Mouse (Mus musculus): Measurements from ENCODE around the gene Foxn3. TPM values are rescaled to one million over a fixed set of nuclear protein-coding genes. Genes with fewer than 3 reads are reported as not detected.

Foxn3 gene
- polyA plus RNA-seq (2012; rRNA removed) = 6.2 and 21.4 TPM in 2 replicates

DNA sequence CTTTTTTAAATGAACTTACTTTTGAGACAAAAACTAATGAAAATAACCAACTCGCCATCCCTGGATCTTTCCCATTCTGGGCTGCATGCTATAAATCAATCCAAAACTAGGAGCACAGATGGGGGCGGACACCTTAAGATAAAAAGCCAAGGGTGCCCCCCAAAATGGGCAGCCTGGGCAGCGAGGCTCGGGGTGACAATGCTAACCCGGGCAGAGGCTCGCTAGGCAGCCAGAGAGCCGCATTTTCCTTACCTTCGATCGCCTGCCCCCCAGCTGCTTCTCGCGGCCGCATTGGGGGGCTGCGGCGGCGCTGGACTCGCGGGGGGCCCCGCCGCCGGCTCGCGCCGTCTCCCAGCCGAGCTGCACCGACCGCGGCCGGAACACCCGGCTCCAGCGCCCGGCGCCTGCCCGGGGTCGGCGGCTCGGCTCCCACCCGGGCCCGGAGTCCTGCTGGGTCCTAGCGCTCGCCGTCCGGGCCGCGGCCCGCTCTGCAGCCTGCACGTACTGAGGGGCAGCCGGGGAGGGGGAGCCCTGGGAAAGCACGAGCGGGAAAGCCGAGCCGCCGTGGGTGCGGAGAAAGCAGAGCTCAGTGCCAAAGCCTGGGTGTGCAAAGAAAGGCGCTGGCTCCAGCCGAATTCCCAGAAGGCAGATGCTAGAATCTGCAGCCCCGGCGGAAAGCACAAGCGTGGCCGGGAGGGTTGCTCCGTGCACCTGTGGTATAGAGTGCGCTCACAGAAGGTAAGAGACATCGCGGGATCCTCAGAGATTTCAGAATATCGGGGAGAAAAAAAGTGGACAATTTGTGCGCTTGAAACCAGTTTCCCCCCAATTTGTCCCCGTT lies at the start of gene Foxn3:
Gene Foxn3, minus strand, starts transcription at position 364 of the 841 bp plus-strand sequence.
- WGBS = 1% methylated on average over 66 of the region's 66 CpGs
- no peak for DNase-seq (ENCODE audit: low read depth, low spot score)

DNA sequence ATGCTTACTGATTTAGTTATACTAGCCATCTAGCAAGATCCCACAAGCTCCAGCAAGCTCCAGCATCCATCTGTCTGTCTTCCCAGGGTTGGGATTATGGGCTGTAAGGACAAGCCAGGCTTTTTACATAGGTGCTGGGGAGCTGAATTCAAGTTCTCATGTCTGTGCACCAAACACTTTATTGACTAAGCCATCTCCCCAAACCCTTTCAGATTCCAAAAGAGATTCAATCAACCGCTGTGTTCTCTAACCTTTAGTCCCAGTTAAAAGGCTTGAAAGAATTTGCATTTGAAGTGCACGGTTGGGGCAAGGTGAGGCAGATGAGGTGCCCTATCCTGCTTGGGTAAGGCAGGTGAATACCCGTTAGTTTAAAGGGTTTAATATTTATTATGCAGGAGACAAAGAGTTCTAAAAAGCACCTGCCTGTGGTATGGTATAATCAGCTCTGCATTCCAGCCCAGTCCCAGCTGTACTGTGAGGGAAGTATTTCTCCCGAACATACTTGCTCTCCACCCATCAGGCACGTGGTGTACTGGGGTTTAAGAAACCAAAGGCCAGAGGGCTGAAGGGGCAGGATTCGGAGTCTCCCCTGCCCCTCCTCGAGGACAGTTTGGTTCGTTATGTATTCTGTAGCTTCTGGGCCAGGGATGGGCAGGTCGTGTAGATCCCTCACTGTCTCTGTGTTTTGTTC lies 48.9 kb upstream of the Foxn3 start:
- 45% methylated on average over 9 of the region's 9 CpGs for WGBS
- DNase-seq (ENCODE audit: low read depth, low spot score) = no peak

DNA sequence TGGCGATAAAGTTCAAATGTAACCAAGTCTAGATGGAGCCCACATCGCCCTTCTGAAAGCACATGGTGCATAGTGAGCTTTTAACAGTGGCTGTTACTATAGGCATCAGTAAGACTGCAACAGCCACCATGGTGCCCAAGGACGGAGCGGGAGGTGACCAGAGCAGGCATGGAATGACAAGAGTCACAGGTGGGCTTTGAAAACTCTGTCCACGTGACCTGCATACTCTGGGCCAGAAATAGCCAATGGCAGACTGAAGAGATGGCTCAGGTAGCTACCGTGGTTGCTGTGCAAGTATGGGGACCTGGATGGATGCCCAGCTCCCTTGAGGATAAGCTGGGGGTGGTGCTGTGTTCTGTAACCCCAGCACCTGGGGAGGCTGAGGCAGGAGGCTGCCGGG lies 47.5 kb upstream of the Foxn3 start:
- 90% methylated on average over 7 of the region's 7 CpGs for WGBS
- no peak for DNase-seq (ENCODE audit: low read depth, low spot score)

DNA sequence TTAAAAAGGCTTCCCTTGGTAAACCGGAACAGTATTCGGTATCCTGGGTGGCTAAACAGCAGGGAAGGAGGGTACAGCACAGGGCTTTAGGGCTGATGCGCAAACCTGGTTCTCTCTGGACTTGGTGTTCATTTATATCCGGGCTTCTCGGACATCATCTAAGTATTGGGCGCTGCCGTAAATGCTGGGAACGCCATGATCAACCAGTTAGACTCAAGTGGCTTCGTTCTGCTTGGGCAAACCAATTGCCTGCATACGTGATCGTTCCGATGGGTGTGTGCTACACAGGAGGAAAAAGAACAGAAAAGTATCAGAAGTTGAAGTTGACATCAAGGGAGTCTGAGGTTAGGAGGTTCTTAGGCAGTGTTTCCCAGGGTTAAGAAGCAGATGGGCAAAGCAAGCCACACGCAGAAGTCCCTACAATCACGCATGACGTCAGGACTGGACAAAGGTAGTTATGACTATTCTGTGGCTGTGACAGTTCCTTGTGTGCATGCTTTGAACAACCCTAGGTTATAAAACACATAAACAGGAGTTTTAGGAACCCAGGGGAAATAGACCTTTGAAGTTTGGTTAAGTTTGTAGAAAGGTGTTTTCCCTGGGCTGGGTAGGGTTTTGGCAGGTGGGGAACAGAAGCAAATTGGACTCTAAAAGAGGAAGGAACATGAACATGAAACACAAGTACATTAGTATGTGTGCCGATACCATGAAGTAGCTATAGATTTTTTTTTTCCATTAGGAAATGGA lies 46.9 kb upstream of the Foxn3 start:
- DNase-seq (ENCODE audit: low read depth, low spot score) = no peak
- 86% methylated on average over 16 of the region's 16 CpGs for WGBS

DNA sequence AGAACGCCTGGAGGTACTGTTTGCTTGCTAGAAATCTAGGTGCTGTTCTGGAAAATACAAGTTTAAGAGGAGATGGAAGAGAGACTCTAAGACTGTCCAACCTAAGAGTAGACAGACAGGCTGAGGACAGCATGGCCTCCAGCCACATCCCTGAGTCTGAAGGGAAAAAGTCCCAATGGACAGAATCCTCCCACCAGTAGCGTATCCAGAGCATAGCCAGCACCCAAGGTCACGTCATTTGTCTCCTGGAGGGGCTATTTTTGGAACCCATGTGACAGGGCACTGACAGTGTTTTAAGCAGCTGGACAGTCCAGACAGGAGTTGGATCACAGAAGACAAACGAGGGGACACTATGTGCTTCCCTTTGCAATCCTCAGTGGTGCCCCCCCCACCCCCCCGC lies 46.3 kb upstream of the Foxn3 start:
- whole genome bisulfite sequencing = 79% methylated on average over 5 of the region's 5 CpGs
- DNase-seq (ENCODE audit: low read depth, low spot score) = no peak

DNA sequence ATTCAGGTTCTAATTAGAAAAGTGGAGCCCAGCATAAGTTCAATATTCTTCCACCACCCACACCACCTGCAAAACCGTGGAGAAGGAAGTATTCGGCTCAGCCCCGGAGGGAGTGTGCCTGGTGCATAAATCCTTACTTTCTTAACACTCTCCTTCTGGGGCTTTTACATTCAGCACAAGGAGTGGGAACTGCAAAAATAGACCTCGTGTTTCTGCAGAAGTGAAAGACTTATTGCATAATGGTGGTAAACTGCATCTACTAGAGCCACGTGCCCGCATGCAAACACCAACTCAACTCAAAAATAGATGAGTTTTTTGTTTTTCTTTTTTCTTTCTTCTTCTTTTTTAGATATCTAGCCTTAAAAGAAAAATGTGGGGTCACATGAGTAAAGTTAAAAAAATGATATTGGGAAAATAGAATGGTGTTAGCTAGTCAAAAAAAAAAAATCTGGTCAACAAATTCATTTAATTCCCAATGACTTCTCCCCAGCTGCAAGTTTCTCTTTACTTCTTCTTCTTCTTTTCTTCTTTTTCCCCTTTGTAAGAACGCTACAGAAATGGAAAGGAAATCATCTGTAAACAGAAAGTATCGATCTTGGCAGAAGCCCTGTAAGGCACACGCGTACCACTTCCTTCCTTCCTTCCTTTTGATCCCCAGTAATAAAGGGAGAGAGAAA lies 45.0 kb upstream of the Foxn3 start:
- 70% methylated on average over 10 of the region's 10 CpGs for WGBS
- no peak for DNase-seq (ENCODE audit: low read depth, low spot score)

DNA sequence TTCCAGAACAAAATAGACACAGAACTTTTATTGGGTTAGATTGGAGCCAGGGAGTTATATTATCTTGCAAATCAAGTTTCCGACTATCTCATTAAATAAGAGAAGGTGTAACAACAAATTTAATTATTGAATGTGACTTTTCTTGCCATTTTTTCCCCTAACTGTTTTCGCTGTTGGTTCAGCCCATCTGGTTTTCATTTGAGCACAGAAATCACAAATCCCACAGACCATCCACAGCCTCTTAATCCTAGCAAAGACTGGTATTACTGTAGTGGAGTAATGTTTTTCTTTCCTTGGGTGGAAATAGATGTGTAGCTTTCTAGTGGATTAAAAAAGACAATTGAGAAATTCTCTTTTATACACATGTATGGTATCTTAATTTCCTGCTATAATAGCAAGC lies 40.0 kb upstream of the Foxn3 start:
- no peak for DNase-seq (ENCODE audit: low read depth, low spot score)
- WGBS = 81% methylated on average over 2 of the region's 2 CpGs

DNA sequence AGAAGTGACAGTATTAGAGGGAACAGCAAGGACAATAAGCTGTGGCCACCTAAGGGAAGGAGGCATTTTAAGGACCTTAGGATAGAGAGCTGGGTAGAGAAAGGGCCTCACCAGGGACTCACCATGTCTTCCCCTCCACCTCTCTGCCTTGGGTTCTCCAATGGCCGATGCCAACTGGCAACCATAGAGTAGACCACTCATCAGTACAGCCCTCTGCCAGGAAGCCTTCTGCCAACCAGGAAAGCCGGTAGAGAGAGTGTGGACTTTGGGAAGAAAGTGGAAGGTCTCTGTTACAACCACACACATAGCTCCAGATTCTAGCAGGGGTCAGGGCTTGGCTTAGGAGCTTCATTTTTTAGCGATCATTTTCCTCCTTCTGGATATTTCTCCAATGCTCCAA lies 38.5 kb upstream of the Foxn3 start:
- DNase-seq (ENCODE audit: low read depth, low spot score) = no peak
- 92% methylated on average over 3 of the region's 3 CpGs for WGBS

DNA sequence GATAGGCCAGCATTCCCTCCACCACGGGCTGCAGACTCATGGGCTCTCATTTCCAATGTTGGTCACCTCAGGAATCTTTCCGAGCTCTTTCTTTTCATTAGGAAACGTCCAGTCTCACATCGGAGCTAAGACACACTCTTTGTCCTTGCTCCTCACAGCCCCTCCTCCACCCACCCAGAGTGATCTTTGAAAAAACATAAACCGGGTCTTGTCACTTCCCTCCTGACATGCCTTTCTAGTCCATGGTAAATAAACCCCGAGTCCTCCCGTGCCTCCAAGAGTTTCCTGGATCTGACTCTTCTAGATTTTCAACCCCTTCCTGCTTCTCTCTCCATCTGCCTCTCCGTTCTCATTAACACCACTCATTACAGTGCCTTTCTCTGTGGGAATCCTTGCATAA lies 38.0 kb upstream of the Foxn3 start:
- DNase-seq (ENCODE audit: low read depth, low spot score) = no peak
- WGBS = 54% methylated on average over 8 of the region's 8 CpGs

DNA sequence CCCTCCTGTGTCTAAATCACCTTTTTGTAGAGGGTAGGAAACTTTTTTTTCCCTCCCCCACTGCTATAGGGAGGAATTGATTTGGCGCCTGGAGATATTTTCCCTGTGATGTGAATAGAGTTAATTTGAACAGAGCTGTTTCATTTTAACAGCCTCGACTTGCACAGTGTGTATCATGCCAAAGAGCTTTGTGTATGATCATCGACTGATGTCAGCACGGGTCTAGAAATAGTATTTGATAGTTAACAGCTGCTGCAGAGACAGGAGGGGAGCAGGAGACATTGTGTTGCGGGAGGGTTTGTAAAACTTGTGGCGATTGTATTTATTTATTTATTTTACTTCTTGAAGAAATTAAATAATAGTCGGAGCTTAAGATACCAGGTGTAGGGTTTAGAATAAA lies 36.2 kb upstream of the Foxn3 start:
- 67% methylated on average over 7 of the region's 7 CpGs for WGBS
- no peak for DNase-seq (ENCODE audit: low read depth, low spot score)

DNA sequence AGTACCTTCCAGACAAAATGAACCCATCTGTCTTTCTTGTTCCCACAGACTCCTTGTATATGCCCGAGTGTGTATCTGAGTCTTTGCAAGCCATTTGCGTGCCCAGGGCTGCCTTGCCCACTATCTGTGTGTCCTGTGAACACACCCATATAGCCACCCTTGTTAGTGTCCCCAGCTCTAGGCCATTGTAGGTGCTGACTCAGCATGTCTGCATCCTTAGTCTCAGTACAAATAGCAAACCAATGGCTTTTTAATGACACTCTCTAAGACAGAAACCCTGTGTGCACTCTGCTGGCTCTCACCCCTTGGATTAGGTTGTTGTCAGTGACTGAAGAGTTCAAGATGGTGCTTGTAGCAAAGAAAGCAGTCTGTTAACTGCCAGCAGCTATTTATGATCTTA lies 33.0 kb upstream of the Foxn3 start:
- DNase-seq (ENCODE audit: low read depth, low spot score) = no peak
- WGBS = 88% methylated on average over 2 of the region's 2 CpGs

DNA sequence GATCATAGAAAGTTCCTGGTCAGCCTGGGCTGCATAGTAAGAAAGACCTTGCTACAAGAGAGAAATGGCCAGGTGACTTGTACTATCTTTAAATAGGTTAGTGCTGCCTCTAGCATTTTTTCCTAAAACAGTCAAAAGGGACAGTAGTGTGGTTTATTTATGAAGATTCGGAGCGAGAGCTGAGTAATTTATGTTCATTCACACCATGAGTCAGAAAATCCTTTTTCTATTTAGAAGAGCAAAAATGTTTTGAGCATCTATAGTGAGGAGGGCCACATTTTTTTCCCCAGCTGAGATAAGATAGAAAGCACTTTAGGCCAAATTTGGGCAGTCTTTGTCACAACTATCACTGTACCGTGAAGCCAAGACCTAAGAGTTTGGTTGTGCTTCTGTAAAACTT lies 24.0 kb upstream of the Foxn3 start:
- WGBS = 77% methylated on average over 3 of the region's 3 CpGs
- no peak for DNase-seq (ENCODE audit: low read depth, low spot score)

DNA sequence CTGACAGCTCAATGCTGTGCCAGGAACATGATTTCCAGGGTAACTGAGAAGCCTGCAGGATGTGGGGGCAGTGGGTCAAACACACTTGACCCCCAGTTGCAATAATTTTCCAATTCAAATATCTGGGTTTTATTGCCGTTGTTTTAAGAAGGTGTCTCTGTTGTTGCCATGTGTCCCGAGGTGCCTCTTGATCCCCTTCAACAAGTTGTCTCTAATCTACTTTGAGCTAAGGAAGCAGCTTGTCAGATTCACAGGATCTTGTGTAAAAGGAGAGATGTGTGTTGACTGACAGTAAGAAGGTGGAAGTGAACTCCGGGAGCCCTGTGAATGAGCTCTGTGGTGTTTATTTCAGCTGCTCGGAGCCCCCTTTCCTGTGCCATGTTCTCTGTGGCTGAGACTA lies 16.6 kb upstream of the Foxn3 start:
- no peak for DNase-seq (ENCODE audit: low read depth, low spot score)
- 62% methylated on average over 4 of the region's 4 CpGs for WGBS

DNA sequence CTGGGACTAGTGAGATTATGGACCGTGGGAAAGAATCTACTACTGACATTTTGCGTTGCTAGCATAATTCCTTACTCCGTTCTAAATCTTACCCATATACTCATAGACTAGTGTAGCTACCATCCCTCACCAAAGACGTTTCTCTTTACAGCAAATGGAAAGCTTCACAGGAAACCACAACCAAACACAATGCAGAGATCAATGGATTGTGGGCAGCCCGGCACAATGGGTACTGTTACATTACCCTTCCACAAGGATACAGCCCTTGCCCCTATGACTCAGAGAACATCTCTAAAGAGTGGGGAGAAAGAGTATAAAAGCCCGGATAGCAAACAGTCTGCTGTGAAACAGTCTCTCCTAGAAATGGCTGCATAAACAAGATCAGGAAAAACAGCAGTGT lies 13.3 kb upstream of the Foxn3 start:
- DNase-seq (ENCODE audit: low read depth, low spot score) = no peak
- WGBS = 69% methylated on average over 6 of the region's 6 CpGs

DNA sequence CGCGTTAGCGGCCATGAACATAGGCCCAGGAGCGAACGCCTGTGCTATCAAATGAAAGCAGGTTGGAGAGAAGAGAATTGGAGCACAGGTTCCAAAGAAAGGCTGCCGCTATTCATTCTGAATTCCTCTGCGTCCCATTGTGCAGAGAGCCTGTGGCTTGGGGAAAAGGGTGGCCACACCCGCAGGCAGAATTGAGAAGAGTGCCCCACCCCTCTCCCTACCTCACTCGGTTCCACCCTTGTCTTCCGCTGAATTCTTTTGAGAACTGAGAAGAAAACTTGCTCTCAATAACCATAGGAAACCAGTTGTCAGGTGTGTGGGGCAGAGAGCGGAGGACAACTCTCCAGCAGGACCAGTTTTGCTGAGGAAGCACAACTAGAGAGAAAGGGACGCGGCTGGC lies 10.9 kb upstream of the Foxn3 start:
- DNase-seq (ENCODE audit: low read depth, low spot score) = no peak
- 38% methylated on average over 13 of the region's 13 CpGs for WGBS

DNA sequence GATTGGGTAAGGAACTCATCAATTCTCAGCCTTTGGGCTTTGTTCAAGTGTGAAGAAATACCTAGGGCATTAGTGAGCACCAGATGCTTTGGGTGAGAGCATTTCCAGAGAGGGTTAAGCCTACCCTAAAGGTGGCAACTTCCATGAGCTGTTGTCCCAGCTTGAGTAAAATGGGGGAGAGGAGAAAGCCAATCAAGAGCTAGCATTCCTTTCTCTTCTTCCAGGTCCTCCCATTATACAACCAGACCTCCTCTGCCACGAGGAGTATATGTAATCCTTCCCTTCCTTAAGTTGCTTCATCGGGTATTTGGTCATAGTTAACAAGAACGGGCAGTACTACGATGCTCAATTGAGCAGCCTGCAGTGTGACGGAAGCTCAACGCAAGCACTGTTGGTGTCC lies 9.7 kb upstream of the Foxn3 start:
- no peak for DNase-seq (ENCODE audit: low read depth, low spot score)
- WGBS = 89% methylated on average over 6 of the region's 6 CpGs

DNA sequence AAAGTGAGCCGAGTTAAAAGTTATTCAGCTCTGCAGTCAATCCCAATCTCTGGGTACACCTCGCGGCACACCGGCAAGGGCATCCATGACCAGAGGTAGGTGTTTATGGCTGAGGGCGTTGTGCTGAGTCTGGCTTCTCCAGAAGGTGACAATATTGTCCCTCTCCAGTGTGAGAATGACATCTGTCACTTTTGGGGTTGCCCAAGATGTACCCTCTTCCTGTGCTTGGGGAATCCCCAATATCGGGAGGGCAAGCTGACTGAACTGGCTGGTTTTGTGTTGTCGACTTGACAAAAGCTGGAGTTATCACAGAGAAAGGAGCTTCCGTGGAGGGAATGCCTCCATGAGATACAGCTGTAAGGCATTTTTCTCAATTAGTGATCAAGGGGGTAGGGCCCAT lies 8.6 kb upstream of the Foxn3 start:
- WGBS = 92% methylated on average over 8 of the region's 8 CpGs
- DNase-seq (ENCODE audit: low read depth, low spot score) = no peak

DNA sequence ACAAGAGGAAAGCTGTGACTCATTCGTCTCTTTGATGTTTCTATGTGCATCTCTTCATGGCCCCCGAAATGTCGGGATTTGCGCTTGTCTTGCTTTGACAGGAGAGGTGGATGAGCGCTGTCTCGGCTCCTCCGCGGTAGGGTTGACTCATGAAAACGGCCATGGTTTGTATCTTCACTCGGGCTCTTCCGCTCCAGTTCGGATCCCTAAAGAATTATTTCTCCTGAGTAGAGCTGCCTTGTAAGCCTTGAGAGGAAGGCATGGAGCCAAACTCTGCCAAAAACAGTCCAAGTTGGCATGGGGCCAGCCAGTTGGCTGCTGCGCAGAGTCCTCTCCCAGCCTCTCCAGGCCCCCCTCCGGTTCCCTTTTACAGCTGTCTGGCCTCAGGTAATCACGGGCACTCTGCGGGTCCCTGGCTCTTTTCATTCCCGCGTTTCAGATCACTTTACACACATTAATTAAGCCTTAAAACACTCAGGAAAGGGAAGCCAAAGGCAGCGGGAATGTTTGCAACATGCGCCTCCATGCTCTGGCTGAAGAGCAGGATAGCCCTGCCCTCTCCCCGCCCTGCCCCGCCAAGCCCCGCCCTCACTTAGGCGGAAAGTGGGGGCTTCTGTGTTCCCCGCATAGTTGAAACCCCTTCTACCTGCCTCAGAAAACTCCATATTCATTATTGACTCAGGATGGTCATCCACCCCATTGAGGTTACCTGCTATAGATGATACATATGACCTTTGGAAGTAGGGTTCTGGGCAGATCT lies 7.0 kb upstream of the Foxn3 start:
- WGBS = 57% methylated on average over 25 of the region's 25 CpGs
- no peak for DNase-seq (ENCODE audit: low read depth, low spot score)

DNA sequence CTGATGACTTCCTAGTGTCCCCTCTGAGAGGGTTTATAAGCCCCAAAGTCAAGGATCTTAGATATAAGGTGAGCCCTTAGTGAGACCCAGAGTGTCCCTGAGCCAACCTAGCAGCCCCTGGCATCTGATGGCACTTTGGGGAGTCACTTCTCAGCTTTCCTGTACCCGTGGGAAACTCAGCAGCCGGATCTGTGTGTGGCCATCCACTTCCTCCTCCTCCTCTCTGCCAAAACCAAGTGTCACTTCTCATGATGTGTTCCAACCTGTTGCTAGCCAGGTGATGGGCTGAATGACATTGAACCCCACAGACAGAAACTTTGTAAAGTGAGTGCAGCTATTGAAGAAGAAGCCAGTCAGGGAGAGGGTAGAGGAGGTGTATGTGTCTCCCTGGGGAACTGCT lies 2.2 kb upstream of the Foxn3 start:
- DNase-seq (ENCODE audit: low read depth, low spot score) = no peak
- 46% methylated on average over 2 of the region's 2 CpGs for WGBS

Measured in large intestine, adult 2 months (tissue).